Mouse (Mus musculus) liver (tissue): ENCODE results near the gene E130309D02Rik.

Source experiments
- DNase-seq: peaks from one replicate; pipeline ENCODE4 v3.0.0-alpha.2; 2020; ENCODE audit warnings: mixed read lengths

The E130309D02Rik gene

DNA sequence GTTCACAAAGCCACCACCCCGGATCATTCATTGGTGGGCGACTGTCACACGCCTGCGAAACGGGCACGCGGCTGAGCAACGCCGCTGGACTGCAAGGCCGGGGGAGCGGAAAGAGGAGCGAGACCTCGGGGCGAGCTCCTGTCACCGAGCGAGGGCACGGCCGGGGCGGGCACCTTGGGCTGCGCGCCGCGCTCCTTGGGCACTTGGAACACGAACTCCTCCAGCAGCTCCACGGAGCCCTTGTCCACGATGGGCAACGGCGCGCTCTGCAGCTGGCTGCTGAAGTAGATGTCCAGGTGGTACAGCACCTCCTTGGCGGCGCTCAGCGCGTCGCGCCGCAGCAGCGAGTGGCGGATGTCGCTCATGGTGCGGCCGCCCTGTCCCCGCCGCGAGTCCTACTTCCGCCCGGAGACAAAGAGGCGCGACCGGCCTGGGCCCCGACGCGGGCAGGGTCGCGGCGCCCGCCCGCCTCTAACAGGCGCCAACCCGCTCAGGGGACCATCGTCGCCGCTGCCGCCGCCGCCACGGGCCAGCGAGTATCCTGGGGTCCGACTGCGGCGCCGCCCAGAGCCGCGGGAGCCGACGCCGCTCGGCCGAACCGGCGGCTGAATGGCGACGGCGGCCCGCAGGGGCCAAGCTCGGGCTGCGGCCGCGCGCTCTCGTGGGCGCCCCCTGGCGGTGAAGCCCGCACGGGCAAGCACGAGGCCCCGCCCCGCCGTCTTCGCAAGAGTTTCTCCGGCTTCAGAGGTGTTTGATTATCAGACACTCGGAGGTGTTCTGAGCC is at the start of gene E130309D02Rik:
TSS of gene E130309D02Rik (minus strand) at position 631 of the 784 bp plus-strand sequence.
- DNase-seq: peak; percentile 90

DNA sequence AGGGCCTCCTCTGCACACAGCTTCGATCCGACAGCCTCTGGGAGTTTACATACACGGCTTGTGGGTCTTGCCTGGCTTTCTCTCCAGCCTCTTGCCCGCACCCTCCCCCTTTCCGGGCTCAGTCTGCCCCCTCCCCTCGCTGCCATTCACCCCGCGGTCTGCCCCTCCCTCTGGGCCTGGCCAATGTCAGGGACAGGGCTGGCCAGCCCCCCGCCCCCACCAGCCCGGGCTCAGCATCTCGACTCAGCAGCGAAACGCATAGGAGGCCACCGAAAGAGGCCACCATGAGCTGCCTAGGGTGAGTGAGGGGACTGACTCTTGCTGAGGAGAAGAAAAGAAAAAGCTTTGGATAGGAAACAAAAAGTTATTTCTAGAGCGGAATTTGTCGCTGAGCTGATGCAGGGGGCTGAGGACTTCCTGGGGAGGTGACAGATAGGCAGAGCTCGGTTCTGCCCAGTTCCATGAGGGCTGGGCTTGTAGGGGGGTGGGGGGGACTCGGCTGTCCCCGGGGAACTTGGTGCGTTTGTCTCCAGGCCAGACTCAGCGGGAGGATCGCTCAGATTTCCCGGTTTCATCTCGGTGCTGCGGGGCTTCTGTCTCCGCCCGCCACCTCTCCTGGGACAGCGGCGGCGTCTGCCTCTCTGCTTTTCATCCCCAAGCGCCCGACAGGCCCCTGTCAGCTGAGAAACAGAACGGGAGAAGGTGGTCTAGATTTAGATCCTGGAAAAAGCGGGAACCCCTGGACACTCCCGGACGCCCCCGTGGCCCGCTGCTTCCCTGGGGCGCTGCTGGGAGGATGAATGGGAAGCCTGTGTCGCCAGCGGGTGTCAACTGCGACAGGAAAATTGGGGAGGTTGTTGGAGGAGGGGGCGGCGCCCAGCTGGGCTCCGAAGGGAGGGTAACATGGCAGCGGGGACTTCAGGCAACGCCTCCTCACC is 48.8 kb upstream of the E130309D02Rik start:
- DNase-seq: peak; percentile 39

DNA sequence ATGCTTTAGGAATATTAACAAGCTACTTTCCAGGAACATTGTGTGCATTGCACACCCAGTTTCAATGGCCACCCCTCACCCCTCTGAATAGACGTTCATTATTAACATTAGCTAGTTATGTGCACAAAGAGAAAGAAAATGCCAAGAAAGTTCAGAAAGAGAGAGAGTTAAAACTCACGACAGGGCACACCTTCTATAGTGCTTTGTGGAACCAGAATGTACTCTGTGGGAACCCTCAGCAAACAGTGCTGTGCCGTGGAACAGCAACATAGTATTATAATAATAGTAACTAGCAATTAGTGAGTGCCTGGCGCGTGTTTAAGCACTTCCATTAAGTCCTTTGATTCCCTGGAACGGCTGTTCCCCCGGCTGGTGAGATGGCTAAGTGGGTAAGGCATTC is 46.3 kb upstream of the E130309D02Rik start:
- no peak for DNase-seq

DNA sequence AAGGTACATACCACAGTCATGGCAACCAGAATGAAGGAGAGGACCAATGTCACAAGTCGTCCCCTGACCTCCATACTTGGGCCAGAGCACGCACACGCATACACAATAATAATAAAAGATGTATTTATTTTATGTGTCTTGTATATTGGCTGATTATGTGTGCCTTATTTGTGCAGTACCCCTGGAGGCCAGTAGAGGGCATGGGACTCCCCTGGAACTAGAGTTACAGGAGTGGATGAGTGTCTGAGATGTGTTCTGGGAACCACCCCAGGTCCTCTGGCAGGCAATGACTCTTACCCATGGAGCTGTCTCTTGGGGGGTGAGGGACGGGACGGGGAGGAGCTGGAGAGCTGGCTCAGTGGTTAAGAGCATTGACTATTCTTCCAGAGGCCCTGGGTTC is 44.8 kb upstream of the E130309D02Rik start:
- peak; percentile 33 for DNase-seq

DNA sequence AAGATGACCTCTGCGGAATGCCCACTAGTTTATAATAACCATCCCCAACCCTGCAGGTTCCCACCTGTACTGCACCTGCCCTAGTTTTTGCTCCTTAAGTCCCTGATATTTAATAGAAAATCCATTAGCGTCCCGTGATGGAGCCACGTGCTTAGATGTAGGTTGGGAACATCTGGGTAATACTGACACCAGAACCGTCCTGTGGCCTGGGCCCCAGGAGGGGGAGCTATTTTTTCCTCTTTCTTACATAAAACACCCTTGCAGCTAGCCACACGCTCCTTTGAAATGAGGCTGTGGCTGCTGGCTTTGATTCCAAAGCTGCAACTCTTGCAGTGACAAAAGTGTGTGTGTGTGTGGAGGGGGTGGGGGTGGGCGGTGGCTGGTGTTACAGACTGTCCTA is 44.1 kb upstream of the E130309D02Rik start:
- no peak for DNase-seq

DNA sequence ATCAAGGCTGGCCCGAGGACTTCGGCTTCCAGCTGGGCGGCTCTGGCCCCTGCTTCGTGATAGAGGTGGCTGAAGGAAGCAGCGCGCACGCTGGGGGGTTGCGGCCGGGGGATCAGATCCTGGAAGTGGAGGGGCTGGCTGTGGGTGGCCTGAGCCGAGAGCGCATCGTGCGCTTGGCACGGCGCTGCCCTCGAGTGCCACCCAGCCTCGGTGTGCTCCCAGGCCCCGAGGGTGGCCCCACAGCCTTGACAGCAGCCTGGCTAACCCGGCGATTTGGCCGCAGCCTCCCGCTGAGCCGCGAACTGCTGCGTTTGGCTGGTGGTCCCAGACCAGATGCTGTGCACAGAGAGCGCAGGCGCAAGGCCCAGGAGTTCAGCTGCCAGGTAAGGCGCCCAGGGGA is 42.4 kb upstream of the E130309D02Rik start:
- no peak for DNase-seq

DNA sequence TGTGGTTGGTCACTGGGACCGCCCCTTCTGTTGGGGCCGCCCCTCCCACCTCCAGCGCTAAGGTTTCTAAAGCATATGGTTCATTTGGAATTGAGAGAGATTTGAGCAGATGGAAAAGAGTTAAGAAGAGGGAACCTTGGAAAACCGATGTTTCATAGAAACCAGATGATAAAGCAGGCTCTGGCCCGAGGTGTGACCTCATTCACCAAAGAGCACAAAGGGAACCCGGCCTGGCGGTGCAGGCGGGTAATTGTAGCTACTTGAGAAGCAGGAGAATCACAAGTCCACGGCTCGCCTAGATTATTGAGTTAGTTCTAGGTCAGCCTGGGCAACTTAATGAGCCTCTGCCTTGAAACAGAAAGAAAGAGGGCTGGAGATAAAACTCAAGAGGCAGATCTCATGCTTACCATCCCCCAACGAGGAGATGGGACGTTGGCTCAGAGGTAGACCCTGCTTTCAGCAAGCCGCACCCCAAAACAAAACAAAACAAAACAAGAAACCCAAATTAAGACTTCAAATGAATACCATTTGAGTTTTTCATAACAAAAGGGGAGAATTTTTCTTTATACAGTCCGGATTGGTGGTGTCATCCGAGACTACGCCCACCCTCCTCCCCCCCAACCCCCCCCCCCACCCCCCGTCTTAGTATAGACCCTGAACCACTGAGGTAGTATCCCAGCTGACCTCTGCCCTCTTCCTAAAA is 41.7 kb upstream of the E130309D02Rik start, which contains the start of gene Grid2ip:
TSS of gene Grid2ip (plus strand) at position 653 of the 703 bp plus-strand sequence.
- DNase-seq: no peak

DNA sequence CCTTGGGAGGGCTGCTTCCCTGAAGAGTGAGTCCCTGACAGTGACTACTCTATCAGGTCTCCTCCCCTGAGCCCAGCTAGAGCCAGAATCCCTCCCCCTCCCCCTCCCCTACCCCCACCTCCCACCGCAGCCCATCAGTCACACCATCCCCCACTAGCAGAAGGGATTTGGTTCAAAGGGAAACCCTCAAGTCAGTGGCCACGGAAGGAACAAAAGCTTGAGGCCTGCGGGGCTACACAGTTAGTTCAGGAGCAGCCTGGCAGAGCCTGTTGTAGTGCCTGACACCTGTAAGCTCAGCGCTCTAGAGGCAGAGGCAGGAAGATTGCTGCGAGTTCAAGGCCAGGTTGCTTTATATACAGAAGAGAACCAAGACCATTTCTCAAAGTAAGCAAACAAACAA is 40.9 kb upstream of the E130309D02Rik start:
- DNase-seq: no peak

DNA sequence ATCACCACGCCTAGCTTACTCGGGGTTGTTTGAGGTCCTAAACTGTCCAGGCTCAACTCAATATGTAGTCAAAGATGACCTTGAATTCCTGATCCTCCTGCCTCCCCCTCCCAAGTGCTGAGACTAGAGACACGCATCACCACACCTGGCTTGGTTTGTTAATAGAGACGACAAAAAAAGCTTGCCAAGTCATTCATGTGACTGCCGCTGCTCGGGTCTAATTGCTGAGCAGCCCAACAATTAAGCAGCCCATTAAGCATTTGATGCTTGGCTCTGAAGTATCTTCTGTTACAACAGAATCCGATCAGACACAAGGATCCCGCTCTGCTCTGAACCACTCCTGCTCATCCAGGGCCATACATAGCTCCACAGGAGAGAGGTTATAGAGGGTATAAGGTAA is 31.2 kb upstream of the E130309D02Rik start:
- DNase-seq: no peak

DNA sequence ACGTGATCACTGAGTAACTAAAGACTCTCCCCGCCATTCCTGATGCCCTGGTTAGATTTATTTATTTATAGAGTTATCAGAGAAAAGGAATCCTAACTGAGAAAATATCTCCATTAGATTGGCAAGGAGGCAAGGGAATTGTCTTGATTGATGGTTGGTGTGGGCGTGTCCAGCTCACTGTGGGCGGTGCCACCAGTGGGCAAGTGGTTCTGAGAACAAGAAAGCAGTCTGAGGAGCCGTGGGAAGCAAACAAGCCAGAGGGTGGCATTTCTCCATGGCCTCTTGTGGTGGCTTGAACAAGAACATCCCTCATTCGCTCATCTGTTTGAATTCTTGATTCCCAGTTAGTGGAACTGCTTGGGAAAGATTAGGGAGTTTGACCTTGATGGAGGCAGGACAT is 24.4 kb upstream of the E130309D02Rik start:
- no peak for DNase-seq

DNA sequence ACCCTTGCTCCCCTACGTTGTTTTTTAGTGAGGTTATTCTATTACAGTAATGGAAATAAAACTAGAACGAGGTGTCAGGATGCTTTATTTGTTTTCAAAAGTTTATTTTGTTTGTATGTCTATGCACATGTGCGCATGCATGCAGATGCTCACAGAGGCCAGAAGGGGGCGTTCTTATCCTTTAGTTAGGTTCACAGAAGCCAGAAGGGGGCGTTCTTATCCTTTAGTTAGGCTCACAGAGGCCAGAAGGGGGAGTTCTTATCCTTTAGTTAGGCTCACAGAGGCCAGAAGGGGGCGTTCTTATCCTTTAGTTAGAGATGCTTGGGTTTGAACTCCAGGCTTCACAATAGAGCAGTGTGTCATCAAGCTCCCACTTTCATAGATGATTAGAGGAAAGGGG is 21.4 kb upstream of the E130309D02Rik start:
- DNase-seq: no peak

DNA sequence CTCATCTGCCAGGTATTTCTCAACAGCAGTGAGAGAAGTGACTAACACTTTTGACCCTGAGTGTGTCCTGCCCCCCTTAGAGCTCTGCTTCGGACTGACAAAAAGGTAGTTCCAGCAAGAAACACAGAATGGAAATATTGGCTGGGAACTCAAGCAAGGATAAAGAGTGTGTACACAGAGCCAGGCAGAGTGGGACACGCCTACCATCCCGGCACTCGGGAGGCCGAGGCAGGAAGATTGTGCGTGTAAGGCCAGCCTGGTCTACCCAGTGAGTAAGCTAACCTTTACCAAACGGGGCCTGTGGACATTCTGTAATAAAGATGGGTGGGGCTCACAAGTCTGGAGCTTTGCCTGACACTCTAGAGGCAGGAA is 19.9 kb upstream of the E130309D02Rik start:
- DNase-seq: no peak

DNA sequence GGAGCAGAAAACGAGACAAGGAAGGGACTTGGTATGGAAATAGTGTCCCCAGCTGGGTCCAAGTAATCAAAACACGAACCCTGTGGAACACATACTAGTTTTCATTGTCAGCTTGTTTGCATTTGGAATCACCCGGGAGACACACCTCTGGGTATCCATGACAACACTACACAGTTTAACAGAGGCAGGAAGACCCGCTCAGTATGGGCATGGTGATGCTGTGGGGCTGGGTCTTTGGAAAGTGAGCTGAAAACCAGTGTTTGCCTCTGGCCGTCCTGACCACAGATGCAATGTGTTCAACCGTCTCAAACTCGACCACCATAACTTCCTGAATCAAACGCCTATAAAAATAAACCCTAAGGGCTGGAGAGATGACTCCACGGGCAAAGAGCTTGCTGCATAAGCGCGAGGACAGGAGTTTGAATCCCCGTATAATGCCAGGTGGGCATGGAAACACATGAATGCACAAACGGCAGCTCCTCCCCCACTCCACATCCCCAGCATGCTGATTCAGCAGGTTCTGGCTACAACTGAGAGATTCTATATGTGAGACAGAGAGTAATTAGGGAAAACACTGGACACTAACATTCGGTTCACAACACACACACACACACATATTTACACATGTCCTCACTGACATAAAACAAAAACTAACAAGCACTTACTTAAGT is 19.4 kb upstream of the E130309D02Rik start:
- no peak for DNase-seq

DNA sequence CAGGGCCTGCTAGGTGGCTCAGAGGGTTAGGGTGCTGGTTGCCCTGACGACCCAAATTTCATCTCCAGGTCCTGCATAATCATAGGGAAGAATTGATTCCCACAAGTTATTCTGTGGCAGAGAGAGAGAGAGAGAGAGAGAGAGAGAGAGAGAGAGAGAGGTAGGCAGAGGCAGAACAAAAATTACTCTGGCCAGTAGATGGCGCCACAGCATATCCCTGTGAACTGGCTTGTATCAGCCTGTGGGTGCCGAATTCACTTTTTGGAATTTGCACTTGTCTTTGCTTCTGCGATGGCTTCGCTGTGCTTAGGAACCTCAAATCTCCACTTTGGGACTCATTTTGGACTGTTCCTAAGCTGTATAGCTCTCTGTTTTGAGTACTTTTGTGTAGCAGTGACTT is 18.7 kb upstream of the E130309D02Rik start:
- peak; percentile 67 for DNase-seq

DNA sequence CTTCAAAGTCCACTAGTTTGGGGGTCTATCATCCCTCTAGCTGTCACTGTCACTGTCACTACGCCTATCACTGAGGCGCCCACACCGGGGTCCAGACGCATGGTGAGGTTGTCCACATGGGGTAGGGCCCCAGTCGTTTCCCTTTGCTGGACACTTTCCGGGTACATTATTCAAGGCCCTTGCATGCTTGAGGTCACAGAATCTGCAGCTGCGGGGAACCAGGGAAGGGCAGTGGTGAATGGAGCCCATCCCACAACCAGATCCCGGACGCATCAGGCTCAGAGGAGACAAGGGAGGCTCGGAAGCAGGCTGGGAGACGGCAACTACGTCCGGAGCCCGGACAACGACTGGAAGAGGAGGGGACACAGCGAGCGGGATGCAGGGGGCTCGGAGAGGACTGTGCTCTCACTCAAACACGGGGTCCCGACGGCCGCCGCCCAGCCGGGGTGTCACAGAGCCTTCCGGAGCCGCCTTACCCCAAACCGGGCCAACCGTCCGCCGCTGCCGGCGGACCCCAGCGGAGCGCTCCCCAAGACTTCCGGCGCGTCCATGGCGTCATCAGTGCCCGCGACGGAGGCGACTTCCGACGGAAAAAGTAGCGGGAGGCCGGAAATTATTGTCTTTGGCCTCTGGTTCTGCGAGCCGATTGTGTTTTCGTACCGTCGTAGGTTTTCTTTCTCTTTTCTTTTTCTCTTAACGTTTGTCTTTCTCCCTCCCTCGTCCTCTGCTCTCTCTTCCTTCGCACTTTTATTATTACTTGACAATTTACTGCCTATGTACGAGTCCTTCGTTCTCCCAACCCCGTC is 13.7 kb upstream of the E130309D02Rik start, which contains the start of gene Zdhhc4:
TSS of gene Zdhhc4 (minus strand) at position 567 of the 806 bp plus-strand sequence.
- peak; percentile 88 for DNase-seq

DNA sequence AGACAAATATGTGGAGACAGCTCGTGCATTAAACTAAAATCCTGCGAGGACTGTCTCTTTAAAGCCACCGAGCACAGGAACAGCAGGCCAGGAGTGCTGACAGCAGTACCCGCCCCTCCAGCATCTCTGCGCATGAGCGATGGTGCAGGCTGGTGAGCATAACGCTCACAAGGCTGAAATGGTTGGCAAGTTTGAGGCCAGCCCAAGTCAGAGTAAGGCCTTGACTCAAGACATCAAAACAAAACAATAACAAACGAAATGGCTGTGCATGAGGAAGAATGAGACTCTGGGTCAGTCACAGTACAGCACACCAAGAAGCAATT is 2.1 kb upstream of the E130309D02Rik start:
- no peak for DNase-seq

DNA sequence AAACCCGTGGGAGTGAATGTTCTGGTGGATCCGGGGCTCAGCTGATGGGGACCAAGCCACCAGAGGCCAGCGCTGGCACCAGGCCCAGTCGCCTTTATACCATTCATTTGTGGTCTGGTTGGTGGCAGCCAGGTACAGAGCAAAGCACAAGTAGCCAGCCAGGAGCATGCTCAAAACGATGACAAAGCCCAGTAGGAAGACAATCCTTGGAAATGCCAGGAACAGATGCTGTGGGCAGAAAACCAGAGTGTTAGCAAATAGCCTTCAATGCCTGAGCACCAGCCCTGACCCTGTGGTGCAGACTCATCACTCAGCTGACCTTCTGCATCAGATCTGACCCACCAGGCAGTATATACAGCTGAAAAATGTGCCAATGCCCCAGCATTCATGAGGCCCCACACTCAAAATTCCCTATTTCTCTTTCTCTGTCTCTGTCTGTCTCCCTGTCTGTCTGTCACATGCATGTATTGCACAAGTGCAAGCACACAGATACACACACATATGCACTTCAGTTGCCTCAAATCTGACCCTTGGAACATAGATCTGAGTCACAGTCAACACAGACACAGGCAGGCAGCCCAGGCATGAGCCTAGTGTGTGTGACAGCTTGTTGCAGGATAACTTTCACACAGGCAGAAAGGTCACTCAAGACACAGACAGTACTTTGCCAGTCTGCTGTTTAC is 1.6 kb upstream of the E130309D02Rik start:
- DNase-seq: no peak

DNA sequence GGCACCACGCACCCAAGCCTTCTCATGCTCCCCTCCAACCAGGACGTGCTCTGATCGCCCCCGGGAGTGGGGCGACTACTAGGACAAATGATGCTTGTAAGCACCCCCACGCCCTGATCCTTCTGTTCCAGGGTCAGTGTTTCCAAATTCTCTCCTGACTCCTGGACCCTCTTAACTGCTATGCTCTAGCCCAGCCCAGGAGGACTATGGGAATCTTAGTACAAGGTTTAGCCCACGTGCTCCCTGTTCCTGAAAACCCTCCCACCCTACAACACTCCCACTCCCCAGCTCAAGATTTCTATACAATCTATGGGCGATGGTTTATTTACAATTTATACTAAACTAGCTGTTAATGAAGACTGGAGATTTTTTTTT is 341 bp upstream of the E130309D02Rik start:
- no peak for DNase-seq

DNA sequence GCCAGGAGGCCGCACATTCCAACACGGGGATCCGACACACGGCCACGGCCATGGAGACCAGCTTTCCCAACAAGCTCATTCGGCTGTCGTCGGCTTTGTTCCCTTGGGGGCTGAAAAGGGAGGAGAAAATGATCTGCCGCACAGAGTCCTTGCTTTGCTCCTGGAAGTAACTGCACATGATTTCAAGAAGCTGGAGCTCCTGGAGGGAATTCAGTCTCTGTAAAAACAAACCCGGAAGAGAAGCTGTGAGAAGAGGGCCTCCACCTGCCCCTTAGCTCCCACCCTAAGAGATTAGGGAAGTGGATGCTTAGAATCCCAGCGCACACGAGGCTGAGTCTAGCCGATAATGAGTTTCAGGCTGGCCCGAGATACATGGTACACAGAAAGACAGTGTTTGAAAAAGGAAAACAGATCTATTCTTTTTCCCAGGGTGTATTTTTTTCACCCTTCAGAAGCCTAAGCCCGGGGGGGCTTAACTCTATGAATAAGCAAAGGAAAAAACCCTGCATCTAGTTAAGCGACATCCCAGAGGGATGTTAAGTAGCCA is 904 bp downstream of the E130309D02Rik start:
- DNase-seq: peak; percentile 44

DNA sequence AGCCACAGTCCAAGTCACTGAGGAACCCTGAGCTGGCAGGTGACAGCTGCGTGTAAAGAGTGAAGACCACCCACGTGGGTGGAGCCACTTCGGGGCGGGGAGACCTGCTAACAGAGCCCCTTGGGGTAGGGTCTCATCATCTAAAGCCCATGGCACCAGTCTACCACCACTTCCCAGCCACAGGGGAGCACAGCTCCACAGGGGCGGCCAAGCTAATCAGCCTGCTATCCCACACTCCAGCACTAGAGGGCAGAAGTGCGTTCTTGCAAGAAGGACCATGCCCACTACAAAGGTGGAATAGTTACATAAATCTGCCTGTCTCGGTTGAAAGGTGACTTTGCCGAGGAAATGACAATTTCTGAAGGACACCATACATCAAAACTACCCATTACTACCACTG is 3.3 kb downstream of the E130309D02Rik start:
- DNase-seq: peak; percentile 88

DNA sequence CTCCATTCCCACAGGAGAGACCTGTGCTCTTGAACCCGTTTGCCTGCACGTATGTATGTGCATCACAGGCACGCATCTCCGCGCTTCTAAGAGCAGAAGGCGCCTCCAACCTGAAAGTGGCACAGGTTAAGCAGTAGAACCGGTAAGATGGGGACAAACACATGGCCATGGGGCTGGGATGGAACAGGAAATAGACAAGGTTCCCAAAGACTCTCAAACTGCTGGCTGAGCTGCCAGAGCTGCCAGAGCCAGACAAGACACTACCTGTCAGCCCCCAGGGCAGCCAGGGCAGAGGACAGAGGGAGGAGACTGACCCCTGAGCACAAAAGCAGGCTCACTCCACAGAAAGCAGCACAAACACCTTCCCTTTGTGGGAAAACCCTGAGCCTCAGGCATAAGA is 5.2 kb downstream of the E130309D02Rik start:
- no peak for DNase-seq
